Mouse (Mus musculus): Measurements from ENCODE around the gene Rmi2.
A peak's percentile ranks its signal among the peaks of the same experiment; 100 is the strongest.
"Not testable (repeated sequence)": the region's sequence is repeated elsewhere in the genome, so short reads cannot be mapped to it uniquely, and the experiment has no call there.

Rmi2 gene

DNA sequence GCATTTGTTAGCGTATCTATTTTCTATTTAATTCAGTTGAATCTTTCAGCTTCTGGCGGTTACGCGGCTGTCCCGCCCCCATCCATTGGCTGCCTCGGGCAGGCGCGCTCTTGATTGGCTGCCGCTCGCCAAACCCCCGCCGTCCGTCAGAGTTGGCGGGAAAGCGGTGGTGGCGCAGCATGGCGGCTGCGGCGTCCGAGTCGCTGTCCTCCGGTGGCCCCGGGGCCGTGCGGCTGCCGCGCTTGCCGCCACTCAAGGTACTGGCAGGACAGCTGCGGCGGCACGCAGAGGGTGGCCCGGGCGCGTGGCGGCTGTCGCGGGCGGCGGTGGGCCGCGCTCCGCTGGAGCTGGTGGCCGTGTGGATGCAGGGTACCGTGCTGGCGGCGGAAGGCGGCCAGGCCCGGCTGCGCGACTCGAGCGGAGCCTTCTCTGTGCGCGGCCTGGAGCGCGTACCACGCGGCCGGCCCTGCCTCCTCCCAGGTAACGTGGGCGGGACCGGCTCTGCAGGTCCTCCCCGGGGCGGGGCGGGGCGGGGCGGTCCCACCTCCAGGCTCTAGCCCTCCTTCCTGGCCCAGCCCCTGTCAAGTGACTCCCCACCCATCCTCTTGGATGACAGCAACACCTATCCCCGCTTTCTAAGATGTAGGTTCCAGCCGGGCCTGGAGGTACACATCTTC, at the start of gene Rmi2:
Rmi2 (plus strand) TSS at position 149 of the 677 bp plus-strand sequence.
- DNase-seq = peak; percentile 80

DNA sequence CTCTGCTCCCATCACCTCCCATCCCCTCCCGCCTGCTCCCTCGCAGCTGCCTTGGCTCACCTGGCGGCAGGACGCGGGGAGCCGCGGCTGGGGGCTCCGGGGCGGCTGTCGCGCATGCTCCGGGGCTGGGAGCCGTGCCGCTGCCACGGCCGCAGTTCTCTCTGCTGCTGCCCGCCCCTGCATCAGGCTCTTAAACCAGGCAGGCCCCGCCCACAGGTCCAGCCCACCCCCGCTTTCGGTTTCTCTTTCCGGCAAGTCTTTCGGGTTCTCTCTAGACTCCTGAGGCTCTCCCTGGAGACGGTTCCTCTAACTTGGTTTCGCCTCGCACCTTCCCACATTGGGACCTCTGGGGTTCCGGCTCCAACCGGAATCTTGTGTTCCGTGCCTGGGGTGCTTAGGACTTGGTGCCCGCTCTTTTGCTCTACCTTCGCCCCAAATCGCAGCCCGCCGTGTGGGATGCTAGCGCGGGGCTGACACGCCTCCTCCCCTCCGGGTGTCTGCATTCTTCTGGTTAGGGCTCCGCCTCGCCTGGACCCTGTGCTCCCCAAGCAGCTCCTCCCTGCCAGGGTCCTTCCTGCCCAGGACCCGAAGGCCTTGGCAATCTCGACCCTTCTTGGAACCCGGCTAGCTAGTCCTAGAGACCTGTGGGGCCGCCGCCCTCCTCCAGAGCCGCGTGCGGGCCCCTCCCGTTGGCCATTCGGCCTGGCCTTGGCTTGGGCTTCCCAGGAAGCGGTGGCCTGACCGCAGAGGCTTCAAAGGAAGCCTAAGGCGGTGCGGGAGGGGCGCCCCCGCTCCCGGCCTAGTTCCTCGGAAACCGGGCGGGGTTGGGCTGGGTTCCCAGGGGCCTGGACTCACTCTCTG, 49.3 kb upstream of the Rmi2 start, which contains the start of gene Socs1:
Socs1 (minus strand) TSS at position 166 of the 861 bp plus-strand sequence.
- peak; percentile 87 for DNase-seq

DNA sequence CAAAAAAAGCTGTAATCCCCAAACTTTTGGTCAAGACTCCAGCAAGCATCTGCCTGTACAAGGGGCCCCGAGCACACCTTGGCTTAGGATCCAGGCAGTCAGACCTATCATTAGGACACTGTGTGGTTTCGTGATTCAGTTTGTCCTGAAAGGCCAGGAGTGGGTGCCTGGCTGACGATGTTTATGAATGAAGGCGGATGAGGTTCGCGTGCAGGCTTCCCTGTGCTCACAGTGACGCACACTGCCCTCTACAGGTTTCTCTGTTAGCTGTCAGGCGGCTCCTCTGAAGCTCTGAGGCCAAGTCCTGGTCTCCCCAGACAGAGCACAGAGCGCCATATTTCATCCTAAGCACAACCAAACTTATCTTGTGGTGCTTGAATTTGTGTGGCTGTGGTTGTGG, 48.6 kb upstream of the Rmi2 start:
- DNase-seq = peak; percentile 89

DNA sequence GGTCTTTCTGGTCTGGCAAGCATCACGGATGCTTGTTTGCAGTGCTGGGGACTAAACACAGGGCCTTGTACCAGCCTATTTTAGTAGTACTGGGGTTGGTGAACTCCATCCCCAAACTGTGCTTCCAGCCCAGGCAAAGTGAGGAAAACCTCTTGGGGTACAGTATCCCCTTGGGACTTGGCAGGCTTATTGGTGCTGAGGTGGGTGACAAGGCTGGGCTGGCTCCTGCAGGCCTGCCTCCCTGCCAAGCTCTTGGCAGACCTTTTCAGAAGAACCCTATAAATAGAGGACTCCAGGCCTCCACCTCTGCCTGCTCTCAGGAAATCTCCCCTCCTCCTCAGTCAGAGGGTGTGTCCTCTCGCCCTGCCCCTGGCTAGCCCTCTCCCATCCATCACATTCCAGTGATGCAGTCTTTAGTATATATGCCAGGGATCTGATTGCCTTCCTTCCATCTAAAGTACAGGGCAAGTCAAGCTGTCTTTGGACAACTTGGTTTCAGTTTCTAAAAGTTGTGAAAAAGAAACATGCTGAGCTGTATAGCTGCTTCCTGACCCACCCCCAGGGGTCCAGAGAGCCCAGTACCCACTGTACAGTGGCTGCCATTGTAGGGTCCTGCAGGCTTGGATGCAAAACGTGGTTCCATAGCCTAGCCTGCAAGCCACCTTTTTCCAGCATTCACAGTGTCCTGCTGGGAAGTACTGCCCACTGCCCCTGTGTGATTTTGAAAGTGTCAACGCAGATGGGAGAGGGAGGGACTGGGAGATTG, 47.9 kb upstream of the Rmi2 start:
- no peak for DNase-seq

DNA sequence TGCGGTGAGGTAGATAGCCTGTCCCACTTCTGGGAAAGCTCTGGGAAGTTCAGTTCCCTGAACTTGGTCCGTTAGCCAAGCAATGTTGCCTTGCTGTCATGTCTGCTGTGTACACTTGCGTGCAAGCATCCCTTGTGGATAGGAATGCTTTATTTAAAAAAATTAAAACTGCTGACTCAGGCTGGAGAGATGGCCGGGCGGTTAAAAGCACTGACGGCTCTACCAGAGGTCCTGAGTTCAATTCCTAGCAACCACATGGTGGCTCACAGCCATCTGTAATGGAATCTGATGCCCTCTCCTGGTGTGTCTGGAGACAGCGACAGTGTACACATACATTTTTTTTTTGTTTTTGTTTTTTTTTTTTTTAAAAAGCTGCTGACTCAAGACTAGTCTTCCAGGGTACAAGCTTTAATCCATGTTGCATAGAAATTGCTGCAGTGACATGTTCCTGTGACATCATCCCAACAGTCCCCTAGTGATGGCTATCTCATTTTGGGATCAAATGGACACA, 47.3 kb upstream of the Rmi2 start:
- DNase-seq = no peak

DNA sequence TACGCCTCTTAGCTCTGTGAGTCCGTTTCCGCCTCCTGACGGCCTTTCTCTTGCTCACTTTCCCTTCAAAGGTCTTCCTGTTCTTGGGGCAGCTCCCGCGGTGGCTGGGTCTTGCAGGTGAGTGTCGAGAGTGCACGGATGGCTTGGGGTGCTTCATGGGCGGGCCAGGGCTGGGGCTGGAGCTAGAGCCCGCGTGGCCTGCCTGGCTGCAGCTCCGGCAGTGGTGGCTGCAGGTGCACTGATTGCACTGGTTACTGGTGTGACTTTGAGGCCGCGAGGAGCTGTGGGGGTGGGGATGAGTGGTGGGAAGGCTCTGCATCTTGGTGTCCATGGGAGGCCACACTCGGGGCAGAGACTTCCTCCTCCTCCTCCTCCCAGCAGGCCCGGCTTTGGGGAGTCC, 46.6 kb upstream of the Rmi2 start, which contains the start of gene Tnp2:
Tnp2 (minus strand) TSS at position 390 of the 400 bp plus-strand sequence.
- DNase-seq = no peak

DNA sequence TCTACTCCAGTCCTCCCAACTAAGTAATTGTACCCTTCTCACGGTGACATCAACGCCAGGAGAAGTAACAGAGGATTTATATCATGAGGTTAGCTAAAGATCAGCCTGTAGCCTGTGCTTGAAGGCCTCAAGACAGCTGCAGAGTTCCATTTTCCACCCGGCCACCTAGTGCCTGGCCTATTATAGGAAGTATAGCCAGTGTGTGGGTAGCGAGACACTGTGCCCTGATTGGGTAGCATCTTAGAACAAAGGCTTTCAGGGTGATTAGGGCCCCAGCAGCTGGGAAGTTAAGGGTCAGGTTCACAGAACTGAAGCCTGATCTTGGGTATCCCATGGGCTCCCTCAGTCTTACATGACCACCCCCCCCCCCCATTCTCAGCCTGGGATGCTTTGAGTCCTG, 46.0 kb upstream of the Rmi2 start:
- DNase-seq = no peak

DNA sequence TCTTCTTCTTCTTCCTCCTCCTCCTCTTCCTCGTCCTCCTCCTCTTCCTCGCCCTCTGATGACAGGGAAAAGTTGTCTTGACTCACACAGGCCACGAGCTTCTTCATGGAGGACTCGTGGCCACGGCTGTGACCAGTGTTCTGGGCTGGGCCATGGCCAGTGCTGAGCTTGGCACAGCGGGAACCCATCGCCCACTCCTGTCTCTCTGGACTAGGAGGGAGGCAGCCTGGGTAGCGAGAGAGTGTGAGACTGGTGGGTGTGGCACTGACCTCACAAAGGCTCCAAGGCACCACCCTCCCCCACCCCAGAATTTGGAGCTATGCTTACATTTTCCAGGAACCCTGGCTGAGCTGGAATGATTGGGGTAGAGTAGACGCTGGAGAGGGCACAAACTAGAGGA, 44.2 kb upstream of the Rmi2 start, which contains the start of gene Prm3:
Prm3 (minus strand) TSS at position 213 of the 400 bp plus-strand sequence.
- DNase-seq = no peak

DNA sequence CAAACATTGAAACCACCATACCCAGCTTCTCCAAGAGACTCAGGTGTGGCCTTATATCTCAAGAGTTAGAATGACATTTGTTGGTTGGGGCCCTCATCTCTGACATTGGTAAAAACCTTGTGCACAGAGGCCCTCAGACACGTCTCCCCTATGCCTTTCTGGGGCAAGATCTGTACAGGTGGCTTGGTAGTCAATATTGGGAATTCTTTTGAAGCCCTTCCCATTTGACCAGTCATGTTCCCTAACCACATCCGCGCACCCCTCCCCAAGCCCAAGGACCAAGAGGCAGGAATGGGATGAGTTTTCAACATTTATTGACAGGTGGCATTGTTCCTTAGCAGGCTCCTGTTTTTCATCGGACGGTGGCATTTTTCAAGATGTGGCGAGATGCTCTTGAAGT, 38.8 kb upstream of the Rmi2 start, which contains the start of gene Prm2:
Prm2 (minus strand) TSS at position 101 of the 400 bp plus-strand sequence.
- DNase-seq = no peak

DNA sequence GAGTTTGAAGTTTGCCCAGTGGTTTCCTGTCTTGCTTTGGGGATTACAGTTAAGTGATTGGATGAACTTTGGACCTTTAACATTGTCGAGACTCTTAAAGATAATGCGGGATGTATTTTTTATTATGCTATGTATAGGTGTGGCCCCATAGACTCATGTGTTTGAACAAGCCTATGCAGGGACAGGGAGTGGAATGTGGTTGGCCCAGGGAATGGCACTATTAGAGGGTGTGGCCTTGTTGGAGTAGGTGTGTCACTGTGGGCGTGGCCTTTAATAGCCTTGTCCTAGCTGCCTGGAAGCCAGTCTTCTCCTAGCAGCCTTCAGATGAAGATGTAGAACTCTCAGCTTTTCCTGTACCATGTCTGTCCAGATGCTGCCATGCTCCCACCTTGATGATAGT, 32.4 kb upstream of the Rmi2 start:
- DNase-seq = not testable (repeated sequence)

DNA sequence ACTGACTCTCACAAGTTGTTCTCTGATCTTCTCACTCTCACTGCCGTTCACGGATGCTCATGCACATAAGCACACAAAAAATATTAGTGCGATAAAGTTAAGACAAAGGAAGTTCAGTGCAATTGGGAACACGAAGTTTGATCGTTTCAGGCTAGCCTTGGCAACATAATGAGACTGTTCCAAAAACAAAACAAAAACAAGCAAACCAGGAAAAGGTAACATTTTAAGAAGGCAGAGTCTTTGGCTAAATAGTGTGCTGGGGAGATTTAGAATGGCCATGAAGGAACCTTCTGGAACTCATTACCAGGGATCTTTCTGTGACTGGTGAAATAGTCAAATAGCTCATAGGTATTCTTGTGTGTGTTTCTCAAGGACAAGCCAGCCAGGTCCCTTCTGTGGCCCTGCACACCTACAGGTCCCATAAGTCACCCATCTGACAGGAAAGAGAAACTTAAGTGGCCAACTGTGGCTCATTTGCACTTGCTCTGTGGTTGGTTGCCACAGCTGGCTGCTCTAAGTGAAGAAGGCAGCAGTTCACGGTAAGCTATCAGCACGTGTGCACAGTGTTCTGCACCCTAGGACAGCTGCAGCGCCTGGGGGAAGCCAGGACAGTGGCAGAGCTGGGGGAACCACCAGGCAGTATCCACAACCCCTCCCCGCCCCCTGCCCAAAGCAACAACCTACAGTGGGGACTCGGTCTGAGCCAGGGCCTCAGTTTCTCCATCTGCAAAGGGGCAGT, 28.9 kb upstream of the Rmi2 start, which contains the start of gene Prm1:
Prm1 (minus strand) TSS at position 51 of the 739 bp plus-strand sequence.
- no peak for DNase-seq

DNA sequence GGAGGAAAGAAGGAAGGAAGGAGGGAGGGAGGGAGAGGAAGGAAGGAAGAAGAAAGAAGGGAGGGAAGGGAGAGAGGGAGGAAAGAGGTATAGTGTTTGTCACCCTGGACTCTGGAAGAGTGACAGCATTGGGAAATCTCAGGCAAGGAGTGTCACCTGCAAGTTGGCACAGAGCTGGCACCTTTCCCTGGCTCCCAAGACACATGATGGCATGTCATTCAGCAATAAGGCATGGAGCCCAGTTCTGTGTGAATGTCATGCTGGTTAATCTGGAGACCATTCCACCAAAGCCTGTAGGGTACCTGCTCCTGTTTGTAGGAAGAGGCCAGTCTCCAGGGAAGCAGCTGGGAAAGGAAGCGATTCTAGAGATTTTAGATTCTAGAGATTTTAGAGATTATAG, 24.5 kb upstream of the Rmi2 start:
- DNase-seq = no peak

DNA sequence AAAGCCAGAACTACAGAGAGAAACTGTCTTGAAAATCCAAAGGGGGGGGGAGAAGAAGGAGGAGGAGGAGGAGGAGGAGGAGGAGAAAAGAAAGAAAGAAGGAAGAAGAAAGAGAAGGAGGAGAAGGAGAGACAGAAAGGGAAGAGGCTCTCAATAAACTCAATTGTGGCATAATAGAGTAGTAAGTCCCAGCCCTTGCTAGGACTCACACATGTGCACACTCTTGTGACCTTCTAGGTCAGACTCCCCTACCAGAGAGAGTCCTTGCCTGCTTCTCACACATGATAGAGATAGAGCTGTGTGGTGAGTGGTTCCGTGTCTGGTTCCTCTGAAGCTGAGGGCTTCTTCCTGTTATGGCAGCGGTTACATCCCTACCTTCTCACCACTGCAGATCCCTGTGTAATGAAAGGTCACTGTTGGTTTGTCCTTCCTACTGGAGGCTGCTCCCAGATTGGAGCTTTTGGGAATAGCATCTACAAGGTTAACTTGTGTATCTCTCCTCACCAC, 21.9 kb upstream of the Rmi2 start, which contains the start of gene Gm11172:
Gm11172 (plus strand) TSS at position 51 of the 507 bp plus-strand sequence.
- no peak for DNase-seq

DNA sequence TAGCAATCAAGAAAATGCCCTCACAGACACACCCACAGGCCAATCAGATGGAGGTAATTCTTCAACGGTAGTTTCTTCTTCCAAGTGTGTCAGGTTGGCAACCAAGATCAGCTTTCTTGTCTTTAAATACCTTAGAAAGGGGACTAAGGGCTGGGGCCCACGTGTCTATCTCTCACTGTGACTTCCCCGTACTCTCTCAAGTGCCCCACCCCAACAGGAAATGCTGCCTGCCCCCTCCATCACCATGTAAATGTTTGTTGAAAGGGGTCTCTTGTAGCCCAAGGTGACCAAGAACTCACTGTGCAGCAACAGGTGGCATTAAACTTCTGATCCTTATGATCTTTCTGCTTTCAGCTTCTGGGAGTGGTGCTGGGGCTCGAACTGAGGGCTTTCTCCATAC, 21.1 kb upstream of the Rmi2 start:
- DNase-seq = no peak

DNA sequence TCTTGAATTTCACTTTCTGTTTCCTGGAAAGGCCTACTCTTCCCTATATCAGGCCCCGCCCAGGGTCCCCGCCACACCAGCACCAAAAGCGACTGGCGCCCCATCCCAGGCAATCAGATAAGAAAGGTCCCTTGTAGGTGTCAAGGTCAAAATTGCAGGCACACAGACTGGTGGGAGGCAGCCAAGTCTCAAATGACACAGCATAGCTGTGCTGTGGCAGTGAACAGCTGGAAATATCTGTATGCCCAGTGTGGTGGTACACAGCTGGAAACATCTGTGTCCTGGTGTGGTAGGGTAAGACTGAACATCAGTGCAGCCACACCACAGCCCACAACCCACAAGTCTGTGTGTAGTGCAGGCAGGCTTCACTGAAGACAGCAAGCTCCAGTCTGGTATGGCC, 20.0 kb upstream of the Rmi2 start:
- DNase-seq = no peak

DNA sequence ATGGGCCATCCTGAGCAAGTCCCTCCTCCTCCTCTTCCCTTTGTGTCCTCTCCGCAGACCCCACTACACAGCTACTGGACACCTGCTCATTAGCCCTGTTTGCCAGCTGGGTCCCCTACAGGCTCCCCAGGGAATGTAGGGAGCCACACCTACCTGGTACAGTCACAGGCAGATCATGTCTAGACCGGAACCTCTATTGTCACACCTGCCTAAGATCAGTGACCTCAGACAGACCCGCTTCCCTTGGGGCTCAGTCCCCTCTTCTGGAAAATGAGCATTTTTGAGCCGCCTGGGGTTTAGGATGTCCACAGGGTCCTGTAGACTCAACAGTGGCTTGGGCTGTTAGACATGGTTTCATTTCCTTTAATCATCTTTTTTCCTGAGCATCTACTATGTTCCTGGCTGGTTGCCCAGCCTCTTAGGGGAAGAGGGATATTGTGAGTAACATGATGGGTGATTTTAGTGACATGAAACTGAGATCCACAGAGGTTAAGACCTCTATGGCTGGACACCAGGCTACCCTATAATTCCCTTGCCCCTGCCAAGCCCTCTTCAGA, 16.2 kb upstream of the Rmi2 start:
- DNase-seq = no peak

DNA sequence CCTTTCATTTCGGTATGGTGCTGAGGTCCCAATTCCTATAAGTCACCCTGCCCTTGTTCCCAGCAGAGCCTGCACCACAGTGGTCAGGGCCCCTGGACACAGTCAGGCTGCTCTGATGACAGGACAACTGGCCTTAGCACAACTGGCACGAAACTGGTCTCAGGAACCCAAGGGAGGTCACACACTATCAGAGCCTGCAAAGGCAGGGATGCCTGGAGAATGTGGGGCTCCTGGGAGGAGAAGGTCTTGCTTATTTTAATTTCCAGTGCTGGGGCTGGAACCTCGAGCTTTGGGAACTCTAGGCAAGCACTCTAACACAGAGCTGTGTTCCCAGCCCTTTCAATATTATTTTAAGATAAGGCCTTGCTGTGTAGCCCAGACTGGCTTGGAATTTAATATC, 14.9 kb upstream of the Rmi2 start:
- DNase-seq = no peak

DNA sequence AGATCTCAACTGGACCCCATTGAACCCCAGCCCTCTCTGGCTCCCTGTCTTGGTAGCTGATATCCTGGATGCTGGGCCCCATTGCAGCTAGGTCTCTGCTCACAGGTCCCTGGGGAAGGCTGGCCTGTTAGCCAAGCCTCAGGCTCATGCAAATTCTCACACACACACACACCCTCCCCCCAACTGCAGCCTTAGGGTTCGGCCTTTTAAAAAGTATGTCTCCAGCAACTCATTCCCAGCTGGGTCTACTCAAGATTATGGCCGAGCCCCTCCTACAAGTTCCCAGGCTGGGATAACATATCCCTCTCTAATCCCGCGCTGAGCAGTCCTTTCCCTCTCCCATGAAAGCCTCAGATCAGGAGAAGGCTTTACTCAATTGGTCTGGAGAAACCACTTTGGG, 13.5 kb upstream of the Rmi2 start:
- DNase-seq = no peak

DNA sequence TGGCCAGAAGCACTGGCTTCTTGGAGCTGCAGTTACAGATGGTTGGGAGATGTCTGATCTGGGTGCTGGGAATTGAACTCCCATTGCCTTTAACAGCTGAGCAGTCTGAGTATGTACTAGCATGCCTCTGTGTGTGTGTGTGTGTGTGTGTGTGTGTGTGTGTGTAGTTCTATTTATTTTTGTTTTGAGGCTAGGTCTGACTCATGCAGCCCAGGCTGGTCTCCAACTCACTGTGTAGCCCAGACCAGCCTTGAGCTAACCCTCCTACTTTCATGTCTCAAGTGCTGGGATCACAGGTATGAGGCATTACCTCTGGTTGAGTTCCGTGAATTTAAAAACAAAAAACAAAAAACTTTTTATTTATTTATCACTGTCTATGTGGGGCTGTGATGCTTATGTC, 10.3 kb upstream of the Rmi2 start:
- DNase-seq = no peak

DNA sequence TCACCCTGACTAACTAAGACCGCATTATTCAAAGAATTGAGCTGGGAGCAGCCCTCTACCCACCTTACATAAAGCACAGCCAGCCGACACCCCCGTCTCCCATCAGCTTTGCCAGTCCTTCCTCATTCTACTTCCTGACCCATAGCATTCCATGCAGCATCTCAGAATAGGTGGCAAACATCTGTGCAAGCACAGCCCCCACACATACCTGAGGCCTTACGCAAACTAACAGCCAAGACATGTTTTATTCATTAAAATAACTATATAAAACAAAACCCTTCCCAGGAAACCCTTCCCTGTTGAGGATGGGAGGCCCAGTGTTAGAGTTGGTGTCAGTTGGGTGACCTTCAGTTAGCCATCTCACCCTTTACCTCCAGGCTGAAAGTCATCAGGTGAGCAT, 9.0 kb upstream of the Rmi2 start:
- DNase-seq = no peak

DNA sequence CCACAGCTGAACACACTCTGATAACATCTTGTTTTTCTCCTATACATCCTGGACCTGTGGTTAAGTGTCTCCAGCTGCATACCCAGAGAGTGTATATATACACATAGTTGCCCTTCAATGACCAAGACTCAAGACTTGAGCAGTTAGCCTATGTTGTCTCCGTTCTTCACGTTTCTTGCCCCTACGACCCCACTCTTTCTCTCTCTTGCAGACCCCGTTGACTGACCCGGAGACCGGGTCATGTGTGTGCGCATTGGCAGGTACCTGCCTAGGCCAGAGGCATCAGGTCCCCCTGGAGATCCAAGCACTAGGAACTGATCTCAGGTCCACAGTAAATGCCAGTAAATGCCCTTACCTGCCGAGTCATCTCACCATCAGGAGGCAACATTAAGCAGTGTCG, 7.6 kb upstream of the Rmi2 start:
- no peak for DNase-seq

Measured in kidney, adult 9 months (tissue).